Mouse (Mus musculus) neural tube, embryonic 14.5 days (tissue): ENCODE measurements around the gene Slain1. TPM values are rescaled to one million over a fixed set of nuclear protein-coding genes. Genes with fewer than 3 reads are reported as not detected.

Experiments used
- ATAC-seq: fragments of 200-750 bp; cut with Nextera tagmentation; 2 replicates; pipeline ENCODE4 v1.8.0; 2017; ENCODE audit warnings: low read depth, mild to moderate bottlenecking, moderate TSS enrichment, moderate library complexity
- H3K27ac ChIP-seq: fragments of 300-500 bp; sonication (generic); 2 replicates; pipeline ENCODE4 v1.5.1; 2014; ENCODE audit warnings: low read depth, mild to moderate bottlenecking, control low read depth, low read length, moderate library complexity, mixed read lengths
- H3K27me3 ChIP-seq: fragments of 300-500 bp; sonication (generic); 2 replicates; pipeline ENCODE4 v1.6.1; 2014; ENCODE audit warnings: low read length; ENCODE audit not compliant: control insufficient read depth, insufficient read depth
- H3K36me3 ChIP-seq: fragments of 300-500 bp; sonication (generic); 2 replicates; pipeline ENCODE4 v1.6.1; 2014; ENCODE audit warnings: low read length, mixed read lengths; ENCODE audit not compliant: control insufficient read depth, insufficient read depth
- H3K4me1 ChIP-seq: fragments of 300-500 bp; sonication (generic); 2 replicates; pipeline ENCODE4 v1.6.1; 2014; ENCODE audit warnings: low read length; ENCODE audit not compliant: control insufficient read depth, insufficient read depth
- H3K4me2 ChIP-seq: fragments of 300-500 bp; sonication (generic); 2 replicates; pipeline ENCODE4 v1.6.1; 2014; ENCODE audit warnings: mild to moderate bottlenecking, low read depth, low read length, control low read depth
- H3K4me3 ChIP-seq: fragments of 300-500 bp; sonication (generic); 2 replicates; pipeline ENCODE4 v1.5.1; 2014; ENCODE audit warnings: low read depth, low read length, control low read depth, mixed read lengths
- H3K9ac ChIP-seq: fragments of 300-500 bp; sonication (generic); replicated peaks from 2 replicates; pipeline ENCODE4 v1.6.1; 2014; ENCODE audit warnings: low read depth, mild to moderate bottlenecking, control low read depth, low read length, mixed read lengths
- H3K9me3 ChIP-seq: fragments of 300-500 bp; sonication (generic); 2 replicates; pipeline ENCODE4 v1.6.1; 2016; ENCODE audit warnings: low read length; ENCODE audit not compliant: control insufficient read depth
- WGBS: fragments of 180-500 bp; shearing (Covaris S2); extraction: QIAGEN DNeasy Blood & Tissue Kit; methylation state at CpG from one replicate; pipeline ENCODE4 v1.1.7; 2014; 5-methylcytosine and 5-hydroxymethylcytosine counted together
- polyA plus RNA-seq: library from polyadenylated mRNA; unstranded; fragments of >200 nt; fragmentation: Nextera tagmentation; extraction: Ambion mirVana; gene quantifications from 2 replicates; pipeline ENCODE4 v1.2.1, GENCODE M21; 2014

Slain1 gene
- 23.7 and 25.9 TPM in 2 replicates for polyA plus RNA-seq

GRCm38 (mm10) chr14:103649896-103650334 is at the start of gene Slain1:
Gene Slain1 (plus strand): TSS chr14:103650228.
- ATAC-seq = peak; percentile 96
- Histone ChIP-seq H3K27me3 (peaks cover 3% of the 10 kb centered on the region; the same call in 1 of the 2 replicates), H3K36me3 (no peaks in the 10 kb centered on the region), H3K9me3 (no peaks in the 10 kb centered on the region), H3K27ac (peak within 1 kb of the TSS; percentile 97), H3K4me1 (peaks cover 28% of the 10 kb centered on the region), H3K4me3 (peak within 1 kb of the TSS; percentile 94), H3K4me2 (peak within 1 kb of the TSS; percentile 73), H3K9ac (peak within 1 kb of the TSS; percentile 99)
- 1% methylated on average over 32 of the region's 32 CpGs for WGBS

GRCm38 (mm10) chr14:103608063-103608462 is 42.0 kb upstream of the Slain1 start:
- H3K27me3 ChIP-seq = no peaks in the 10 kb centered on the region
- no peaks in the 10 kb centered on the region for H3K36me3 ChIP-seq
- WGBS = 89% methylated on average over 8 of the region's 8 CpGs
- ATAC-seq = no peak
- H3K4me3 ChIP-seq = no peak overlapping the region
- H3K27ac ChIP-seq = no peak overlapping the region
- H3K4me2 ChIP-seq = no peak overlapping the region
- no peaks in the 10 kb centered on the region for H3K4me1 ChIP-seq
- H3K9ac ChIP-seq = no peak overlapping the region
- H3K9me3 ChIP-seq = no peaks in the 10 kb centered on the region

GRCm38 (mm10) chr14:103613573-103614271 is 36.3 kb upstream of the Slain1 start:
- H3K9me3 ChIP-seq = no peaks in the 10 kb centered on the region
- H3K27me3 ChIP-seq = no peaks in the 10 kb centered on the region
- peak; percentile 49; the same call in 1 of the 2 replicates for ATAC-seq
- no peaks in the 10 kb centered on the region for H3K4me1 ChIP-seq
- no peak overlapping the region for H3K4me2 ChIP-seq
- no peak overlapping the region for H3K4me3 ChIP-seq
- no peak overlapping the region for H3K9ac ChIP-seq
- 50% methylated on average over 6 of the region's 6 CpGs for WGBS
- no peak overlapping the region for H3K27ac ChIP-seq
- H3K36me3 ChIP-seq = no peaks in the 10 kb centered on the region

GRCm38 (mm10) chr14:103614272-103614587 is 35.8 kb upstream of the Slain1 start:
- no peaks in the 10 kb centered on the region for H3K4me1 ChIP-seq
- no peak for ATAC-seq
- 92% methylated on average over 4 of the region's 4 CpGs for WGBS

GRCm38 (mm10) chr14:103619756-103620155 is 30.3 kb upstream of the Slain1 start:
- 92% methylated on average over 4 of the region's 4 CpGs for WGBS
- Histone ChIP-seq H3K9ac (no peak overlapping the region), H3K27me3 (no peaks in the 10 kb centered on the region), H3K9me3 (no peaks in the 10 kb centered on the region), H3K27ac (no peak overlapping the region), H3K4me2 (no peak overlapping the region), H3K4me1 (no peaks in the 10 kb centered on the region), H3K4me3 (no peak overlapping the region), H3K36me3 (no peaks in the 10 kb centered on the region)
- no peak for ATAC-seq

More at GRCm38 (mm10) chr14:103614272-103614587, 35.8 kb upstream of the Slain1 start:
- H3K9me3 ChIP-seq = no peaks in the 10 kb centered on the region
- no peaks in the 10 kb centered on the region for H3K27me3 ChIP-seq
- no peaks in the 10 kb centered on the region for H3K36me3 ChIP-seq
- H3K4me2 ChIP-seq = no peak overlapping the region
- no peak overlapping the region for H3K4me3 ChIP-seq
- H3K27ac ChIP-seq = no peak overlapping the region
- H3K9ac ChIP-seq = no peak overlapping the region

- no peak overlapping the region for H3K4me2 ChIP-seq
- no peaks in the 10 kb centered on the region for H3K27me3 ChIP-seq
- ATAC-seq = no peak
- no peak overlapping the region for H3K4me3 ChIP-seq
- H3K36me3 ChIP-seq = no peaks in the 10 kb centered on the region
- H3K27ac ChIP-seq = no peak overlapping the region
- H3K9ac ChIP-seq = no peak overlapping the region
- 88% methylated on average over 2 of the region's 2 CpGs for WGBS
- no peaks in the 10 kb centered on the region for H3K4me1 ChIP-seq
- H3K9me3 ChIP-seq = no peaks in the 10 kb centered on the region
Observed at GRCm38 (mm10) chr14:103621207-103621606, 28.8 kb upstream of the Slain1 start.

GRCm38 (mm10) chr14:103626100-103626499 is 23.9 kb upstream of the Slain1 start:
- no peak for ATAC-seq
- 96% methylated on average over 6 of the region's 6 CpGs for WGBS
- H3K36me3 ChIP-seq = no peaks in the 10 kb centered on the region

GRCm38 (mm10) chr14:103629639-103630364 is 20.2 kb upstream of the Slain1 start:
- no peak for ATAC-seq
- H3K36me3 ChIP-seq = no peaks in the 10 kb centered on the region
- H3K9ac ChIP-seq = no peak overlapping the region

More at GRCm38 (mm10) chr14:103626100-103626499, 23.9 kb upstream of the Slain1 start:
- no peaks in the 10 kb centered on the region for H3K27me3 ChIP-seq
- H3K9me3 ChIP-seq = no peaks in the 10 kb centered on the region
- H3K4me3 ChIP-seq = no peak overlapping the region
- no peak overlapping the region for H3K9ac ChIP-seq
- H3K4me2 ChIP-seq = no peak overlapping the region
- no peak overlapping the region for H3K27ac ChIP-seq
- H3K4me1 ChIP-seq = no peaks in the 10 kb centered on the region

GRCm38 (mm10) chr14:103630545-103630944 is 19.5 kb upstream of the Slain1 start:
- ATAC-seq = no peak
- H3K4me2 ChIP-seq = no peak overlapping the region
- no peaks in the 10 kb centered on the region for H3K27me3 ChIP-seq
- H3K27ac ChIP-seq = no peak overlapping the region
- H3K36me3 ChIP-seq = no peaks in the 10 kb centered on the region
- H3K9me3 ChIP-seq = no peaks in the 10 kb centered on the region
- H3K4me1 ChIP-seq = no peaks in the 10 kb centered on the region
- H3K9ac ChIP-seq = no peak overlapping the region
- 87% methylated on average over 8 of the region's 8 CpGs for WGBS
- H3K4me3 ChIP-seq = no peak overlapping the region

More at GRCm38 (mm10) chr14:103629639-103630364, 20.2 kb upstream of the Slain1 start:
- H3K9me3 ChIP-seq = no peaks in the 10 kb centered on the region
- H3K4me2 ChIP-seq = no peak overlapping the region
- 92% methylated on average over 7 of the region's 7 CpGs for WGBS
- H3K27me3 ChIP-seq = no peaks in the 10 kb centered on the region
- no peak overlapping the region for H3K27ac ChIP-seq
- no peaks in the 10 kb centered on the region for H3K4me1 ChIP-seq
- no peak overlapping the region for H3K4me3 ChIP-seq
